Comparison of ENCODE assay signal across 14 mouse cellular contexts in the genomic region with DNA sequence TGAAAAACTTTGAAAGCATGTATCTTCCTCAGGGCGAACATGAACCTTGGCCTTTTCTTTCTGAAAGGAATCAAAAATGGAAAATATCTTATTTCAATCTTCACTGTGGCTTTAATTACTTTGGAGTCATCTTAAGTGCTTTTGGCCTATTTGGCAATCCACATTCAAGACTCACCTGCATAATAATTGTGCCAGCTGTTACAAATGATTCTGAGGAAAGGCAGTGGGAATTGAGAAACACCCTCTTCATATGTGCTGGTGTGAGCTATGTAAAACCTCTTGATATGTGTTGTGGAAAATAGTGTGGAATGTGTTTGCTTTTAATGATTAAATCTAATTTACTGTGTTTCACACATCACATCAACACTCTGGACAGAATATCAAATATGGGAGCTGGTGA.
DNase-seq lines count a peak whose midpoint lies in the region.
"Had no signal": no experiment of that assay in that cellular context is flagged by ENCODE, and none has a peak within 500 bp of the region (broad histone marks: within the 10 kb centered on the region; RNA-seq: fewer than 3 reads in every experiment).

No protein-coding gene starts in this region.

- DNase-seq in fat pad, adult 2 months (ENCODE audit: extremely low read depth, low read depth, low spot score) = peak; percentile 74
- peak; percentile 68 for DNase-seq in gonadal fat pad, adult 2 months (ENCODE audit: low read depth)
- no peak for DNase-seq in kidney, postnatal 14 days
- DNase-seq in cerebellum, postnatal 4 days (ENCODE audit: low spot score in 2 of 2) = no peak
- DNase-seq: adrenal gland, adult 2 months; adrenal gland, adult 8-10 months; adrenal gland, postnatal 10 days; adrenal gland, postnatal 14 days; adrenal gland, postnatal 25 days; adrenal gland, postnatal 36 days; B cell, adult 2 months; cerebellum, adult 11 months; cerebellum, adult 11-12 months; cerebellum, adult 18-20 months had no signal

Comparison
In these comparisons a context has a peak if more than half of its experiments do, and no peak if none do; other contexts are left out.
1. DNase-seq: peak in fat pad, adult 2 months (single experiment) and gonadal fat pad, adult 2 months (single experiment); none in kidney, postnatal 14 days (single experiment) and cerebellum, postnatal 4 days (0 of 2).